Mouse (Mus musculus) urinary bladder, postnatal 14 days (tissue): ENCODE measurements around the gene Prpf18.

Experiments
- DNase-seq: peaks from one replicate; pipeline ENCODE4 v3.0.0; 2021; ENCODE audit warnings: low spot score

The Prpf18 gene

GRCm38 (mm10) chr2:4574251-4574650 is 77.7 kb downstream of the Prpf18 start:
- DNase-seq: no peak

- no peak for DNase-seq
Observed at GRCm38 (mm10) chr2:4573386-4573785, 78.5 kb downstream of the Prpf18 start.

DNA sequence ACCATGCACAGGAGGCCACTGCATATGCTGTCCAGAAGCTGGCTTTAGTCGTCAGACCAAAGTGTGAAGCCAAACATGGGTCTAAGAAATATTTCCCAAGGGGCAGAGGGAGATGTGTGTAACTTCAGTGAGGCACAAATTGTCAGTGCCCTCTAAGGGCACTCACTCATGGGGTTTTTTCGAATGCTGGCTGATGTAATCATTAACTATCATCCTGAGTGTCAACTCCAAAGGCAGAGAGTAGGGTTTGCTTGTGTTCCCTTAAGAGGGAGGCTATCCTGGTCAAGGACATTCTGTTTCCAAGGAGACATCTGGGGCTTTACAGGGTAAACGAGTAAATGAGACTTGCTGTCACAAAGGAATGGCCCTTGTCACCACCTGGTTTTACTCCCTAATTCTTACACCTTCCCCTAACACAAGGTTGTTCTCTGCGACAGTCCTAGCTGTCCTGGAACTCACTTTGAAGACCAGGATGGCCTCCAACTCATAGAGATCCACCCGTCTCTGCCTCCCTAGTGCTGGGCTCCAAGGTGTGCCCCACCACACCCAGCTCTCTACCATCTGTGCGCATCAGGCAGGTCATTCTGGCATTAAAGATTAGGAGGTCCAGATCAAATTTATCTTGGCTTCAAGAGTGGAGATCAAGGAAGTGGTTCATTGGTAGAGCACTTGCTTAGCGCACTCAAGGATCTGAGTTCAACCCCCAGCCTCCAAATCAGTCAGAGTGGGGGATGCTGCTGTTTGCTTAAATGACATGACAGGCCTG is 79.2 kb downstream of the Prpf18 start:
- no peak for DNase-seq
